Mouse (Mus musculus) MEL (cell line): ENCODE results near the gene Wap.

ENCODE experiments used
- CHD1 ChIP-seq: IDR thresholded peaks from 2 replicates; pipeline ENCODE4 v1.6.1; 2012; ENCODE audit warnings: low read depth, mild to moderate bottlenecking, inconsistent platforms, low read length, improper control_type of control experiment
- CTCF ChIP-seq, 3 experiments: IDR thresholded peaks in 2 of 3; conservative IDR thresholded peaks in 1 of 3; 2 replicates each; pipeline ENCODE4 v1.5.1; 2011 to 2012; ENCODE audit warnings: low read length in 3 of 3, low read depth in 2 of 3, mild to moderate bottlenecking in 2 of 3, improper control_type of control experiment in 1 of 3, inconsistent platforms in 1 of 3, mixed read lengths in 1 of 3, moderate library complexity in 1 of 3; ENCODE audit not compliant: control insufficient read depth in 1 of 3, insufficient read depth in 1 of 3, poor library complexity in 1 of 3, severe bottlenecking in 1 of 3
- EP300 ChIP-seq, 2 experiments: IDR thresholded peaks; 2 replicates each; pipeline ENCODE4 v1.6.1; 2011; ENCODE audit warnings: improper control_type of control experiment in 2 of 2, low read length in 2 of 2, low read depth in 1 of 2, mild to moderate bottlenecking in 1 of 2
- MYC ChIP-seq: IDR thresholded peaks from 2 replicates; pipeline ENCODE4 v1.6.1; 2011; ENCODE audit warnings: low read depth, mild to moderate bottlenecking, low read length, improper control_type of control experiment, moderate library complexity
- NRF1 ChIP-seq: IDR thresholded peaks from 2 replicates; pipeline ENCODE4 v1.6.1; 2014; ENCODE audit warnings: low read depth, mild to moderate bottlenecking, inconsistent platforms, low read length, improper control_type of control experiment, moderate library complexity; ENCODE audit not compliant: poor library complexity, insufficient read depth, severe bottlenecking
- POLR2A ChIP-seq, 2 experiments: IDR thresholded peaks; 2 replicates each; pipeline ENCODE4 v1.6.1; 2011 to 2012; ENCODE audit warnings: low read length in 2 of 2, mild to moderate bottlenecking in 2 of 2, control low read depth in 1 of 2, improper control_type of control experiment in 1 of 2, low read depth in 1 of 2, moderate library complexity in 1 of 2; ENCODE audit not compliant: control insufficient read depth in 1 of 2, insufficient read depth in 1 of 2, poor library complexity in 1 of 2
- POLR2AphosphoS5 ChIP-seq: IDR thresholded peaks from 2 replicates; pipeline ENCODE4 v1.6.1; 2012; ENCODE audit warnings: low read depth, borderline replicate concordance, mild to moderate bottlenecking, inconsistent platforms, low read length, moderate library complexity, mixed read lengths
- RAD21 ChIP-seq: IDR thresholded peaks from 2 replicates; pipeline ENCODE4 v1.6.1; 2011; ENCODE audit warnings: mild to moderate bottlenecking, low read depth, low read length, improper control_type of control experiment
- USF2 ChIP-seq, 2 experiments: IDR thresholded peaks; 2 replicates each; pipeline ENCODE4 v1.6.1; 2011 to 2012; ENCODE audit warnings: improper control_type of control experiment in 2 of 2, low read length in 2 of 2, borderline replicate concordance in 1 of 2, inconsistent platforms in 1 of 2, low read depth in 1 of 2, mild to moderate bottlenecking in 1 of 2; ENCODE audit not compliant: insufficient read depth in 1 of 2
- ZC3H11A ChIP-seq: IDR thresholded peaks from 2 replicates; pipeline ENCODE4 v1.6.1; 2012; ENCODE audit warnings: low read depth, mild to moderate bottlenecking, inconsistent platforms, low read length, improper control_type of control experiment
- ZNF384 ChIP-seq: IDR thresholded peaks from 2 replicates; pipeline ENCODE4 v1.6.1; 2012; ENCODE audit warnings: low read depth, mild to moderate bottlenecking, inconsistent platforms, low read length, improper control_type of control experiment

- TF ChIP-seq USF2 (IDR thresholded peaks at IDR 0.05; ENCODE audit: borderline replicate concordance in 1 of 2, insufficient read depth in 1 of 2, low read depth in 1 of 2, low read length in 2 of 2) (no peak), CTCF (IDR thresholded peaks at IDR 0.05 in 2 of 3, conservative IDR thresholded peaks at IDR 0.05 in 1 of 3; ENCODE audit: control insufficient read depth in 1 of 3, insufficient read depth in 1 of 3, low read depth in 2 of 3, low read length in 3 of 3, poor library complexity in 1 of 3, severe bottlenecking in 1 of 3) (no peak), POLR2A (IDR thresholded peaks at IDR 0.05; ENCODE audit: control insufficient read depth in 1 of 2, insufficient read depth in 1 of 2, low read depth in 1 of 2, low read length in 2 of 2, poor library complexity in 1 of 2) (no peak), POLR2AphosphoS5 (no peak), NRF1 (no peak), CHD1 (no peak), RAD21 (no peak), EP300 (IDR thresholded peaks at IDR 0.05; ENCODE audit: low read depth in 1 of 2, low read length in 2 of 2) (no peak), ZC3H11A (no peak), MYC (no peak), ZNF384 (no peak)
These were observed 635 bp upstream of the Wap start for GRCm38 (mm10) chr11:6639072-6639471.
